Mouse (Mus musculus) stomach, postnatal 0 days (tissue): ENCODE measurements around the gene Defb5.
"Not testable (repeated sequence)": the region's sequence is repeated elsewhere in the genome, so short reads cannot be mapped to it uniquely, and the experiment has no call there.

ENCODE experiments used
- CTCF ChIP-seq: IDR thresholded peaks from 2 replicates; pipeline ENCODE4 v1.5.1; 2016; ENCODE audit warnings: antibody characterized with exemption, low read depth, mild to moderate bottlenecking, moderate library complexity
- EP300 ChIP-seq: optimal IDR thresholded peaks from 2 replicates; pipeline ENCODE3; 2016; ENCODE audit warnings: antibody characterized with exemption

DNA sequence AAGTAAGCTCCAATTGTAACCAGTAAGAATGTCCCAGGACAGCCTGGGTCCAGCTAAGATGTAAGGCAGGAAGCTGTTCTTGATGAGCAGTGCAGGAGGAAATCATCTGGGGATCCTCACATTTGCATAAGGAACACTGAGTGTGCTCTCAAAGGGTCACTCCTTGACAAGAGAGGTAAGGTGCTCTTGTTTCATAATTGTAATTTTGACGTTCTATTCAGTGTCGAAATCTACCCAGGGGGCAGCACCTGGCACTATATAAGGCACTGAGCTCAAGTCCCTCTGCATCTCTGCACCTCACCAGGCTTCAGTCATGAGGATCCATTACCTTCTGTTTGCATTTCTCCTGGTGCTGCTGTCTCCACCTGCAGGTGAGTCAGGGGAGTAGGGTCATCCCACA lies 45.7 kb downstream of the Defb5 start, which contains the start of gene Defb3:
- not testable (repeated sequence) for TF ChIP-seq CTCF, EP300
